In the genomic region with DNA sequence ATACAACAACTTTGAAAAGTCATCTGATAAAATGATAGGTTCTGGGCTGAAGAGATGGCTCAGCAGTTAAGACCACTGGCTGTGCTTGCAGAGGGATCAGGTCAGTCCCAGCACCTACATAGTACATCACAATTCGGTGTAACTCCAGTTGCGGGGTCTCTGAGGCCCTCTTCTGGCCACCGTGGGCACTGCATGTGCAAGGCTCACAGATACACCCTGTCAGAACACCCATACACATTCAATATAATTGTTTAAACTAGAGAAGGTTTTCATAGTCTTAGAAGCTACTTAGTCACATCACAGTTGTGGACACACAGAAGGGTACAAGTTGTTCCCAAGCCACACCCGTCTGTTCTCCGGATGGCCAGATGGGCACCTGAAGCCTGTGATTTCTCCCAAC, we compare ENCODE assay signal across 8 mouse cellular contexts.
DNase-seq lines count a peak whose midpoint lies in the region; ATAC-seq and TF ChIP-seq lines count a peak whose summit lies in the region.

No protein-coding gene starts in this region.

- H3K4me3 ChIP-seq in forebrain, embryonic 11.5 days (ENCODE audit: low read depth, low read length) = no peak overlapping the region
- no peak overlapping the region for H3K4me3 ChIP-seq in forebrain, embryonic 15.5 days
- no peak overlapping the region for H3K4me3 ChIP-seq in lung, embryonic 14.5 days (ENCODE audit: low read depth, low read length)

- H3K9me3 ChIP-seq in forebrain, embryonic 11.5 days (ENCODE audit: control insufficient read depth, low read length) = no peaks in the 10 kb centered on the region
- H3K9me3 ChIP-seq in forebrain, embryonic 15.5 days = no peaks in the 10 kb centered on the region
- H3K9me3 ChIP-seq in lung, embryonic 14.5 days (ENCODE audit: low read depth, low read length) = no peaks in the 10 kb centered on the region

- H3K36me3 ChIP-seq in forebrain, embryonic 11.5 days (ENCODE audit: control insufficient read depth, insufficient read depth, low read length) = no peaks in the 10 kb centered on the region
- no peaks in the 10 kb centered on the region for H3K36me3 ChIP-seq in forebrain, embryonic 15.5 days
- no peaks in the 10 kb centered on the region for H3K36me3 ChIP-seq in lung, embryonic 14.5 days (ENCODE audit: insufficient read depth)

- H3K4me2 ChIP-seq in forebrain, embryonic 11.5 days (ENCODE audit: low read depth, low read length, severe bottlenecking) = no peak overlapping the region
- H3K4me2 ChIP-seq in forebrain, embryonic 15.5 days (replicated peaks) = no peak overlapping the region
- no peak overlapping the region for H3K4me2 ChIP-seq in lung, embryonic 14.5 days

- peak; percentile 67 for TF ChIP-seq CTCF in lung, embryonic 14.5 days (IDR thresholded peaks at IDR 0.05; ENCODE audit: low read depth)

- peak; percentile 67 for DNase-seq in forebrain, embryonic 11.5 days (ENCODE audit: low spot score)
- peak; percentile 49 for DNase-seq in retina, embryonic 14.5 days (ENCODE audit: low spot score)
- no peak for DNase-seq in retina, postnatal 1 day
- peak; percentile 49 for DNase-seq in cerebellum, adult 8-10 months
- peak; percentile 43 for DNase-seq in lung, embryonic 14.5 days
- no peak for DNase-seq in layer of hippocampus, adult 9-11 months

- no peak for ATAC-seq in forebrain, embryonic 11.5 days (replicated peaks; ENCODE audit: low FRiP score)
- no peak for ATAC-seq in forebrain, embryonic 15.5 days (replicated peaks)
- no peak for ATAC-seq in lung, embryonic 14.5 days (ENCODE audit: insufficient read depth)
- ATAC-seq in activated CD4-positive, CD25-positive, alpha-beta regulatory T cell, adult 4 months = no peak

- 64% methylated on average over 5 of the region's 5 CpGs for WGBS in forebrain, embryonic 11.5 days
- 69% methylated on average over 5 of the region's 5 CpGs for WGBS in forebrain, embryonic 15.5 days
- WGBS in lung, embryonic 14.5 days = 59% methylated on average over 5 of the region's 5 CpGs

- H3K27ac ChIP-seq in forebrain, embryonic 11.5 days (ENCODE audit: low read depth, low read length) = no peak overlapping the region
- no peak overlapping the region for H3K27ac ChIP-seq in forebrain, embryonic 15.5 days (replicated peaks)
- H3K27ac ChIP-seq in lung, embryonic 14.5 days (ENCODE audit: low read depth) = no peak overlapping the region

- no peaks in the 10 kb centered on the region for H3K27me3 ChIP-seq in forebrain, embryonic 11.5 days (ENCODE audit: control insufficient read depth, insufficient read depth, low read length)
- H3K27me3 ChIP-seq in forebrain, embryonic 15.5 days = no peaks in the 10 kb centered on the region
- no peaks in the 10 kb centered on the region for H3K27me3 ChIP-seq in lung, embryonic 14.5 days (ENCODE audit: insufficient read depth, low read length)

- peaks cover 7% of the 10 kb centered on the region; the same call in 1 of the 2 replicates for H3K4me1 ChIP-seq in forebrain, embryonic 11.5 days (replicated peaks; ENCODE audit: control insufficient read depth, insufficient read depth, low read length)
- peaks cover 14% of the 10 kb centered on the region for H3K4me1 ChIP-seq in forebrain, embryonic 15.5 days
- no peaks in the 10 kb centered on the region for H3K4me1 ChIP-seq in lung, embryonic 14.5 days (ENCODE audit: insufficient read depth)

- no peak overlapping the region for H3K9ac ChIP-seq in forebrain, embryonic 11.5 days (ENCODE audit: low read length)
- no peak overlapping the region for H3K9ac ChIP-seq in forebrain, embryonic 15.5 days (replicated peaks)
- no peak overlapping the region for H3K9ac ChIP-seq in lung, embryonic 14.5 days

Comparison
In these comparisons a context has a peak if more than half of its experiments do, and no peak if none do; other contexts are left out.
1. DNase-seq: peak in forebrain, embryonic 11.5 days (single experiment), retina, embryonic 14.5 days (single experiment), cerebellum, adult 8-10 months (single experiment) and lung, embryonic 14.5 days (single experiment); none in retina, postnatal 1 day (single experiment) and layer of hippocampus, adult 9-11 months (single experiment).